Mouse (Mus musculus): ENCODE data around the gene Cadps.

- TF ChIP-seq POLR2A (IDR thresholded peaks at IDR 0.05; ENCODE audit: control insufficient read depth, extremely low read depth, insufficient read depth, low read length, poor library complexity) (no peak), CTCF (IDR thresholded peaks at IDR 0.05; ENCODE audit: borderline replicate concordance, control insufficient read depth, extremely low read depth, insufficient read depth, low read length, poor library complexity) (no peak)
Observed at GRCm38 (mm10) chr14:12820149-12820548, 2.7 kb downstream of the Cadps start.
